Mouse (Mus musculus) lung, postnatal 4 days (tissue): ENCODE measurements around the gene Recql5.

ENCODE experiments used
- DNase-seq, 2 experiments: peaks; one replicate each; pipeline ENCODE4 v3.0.0; 2021

The Recql5 gene

DNA sequence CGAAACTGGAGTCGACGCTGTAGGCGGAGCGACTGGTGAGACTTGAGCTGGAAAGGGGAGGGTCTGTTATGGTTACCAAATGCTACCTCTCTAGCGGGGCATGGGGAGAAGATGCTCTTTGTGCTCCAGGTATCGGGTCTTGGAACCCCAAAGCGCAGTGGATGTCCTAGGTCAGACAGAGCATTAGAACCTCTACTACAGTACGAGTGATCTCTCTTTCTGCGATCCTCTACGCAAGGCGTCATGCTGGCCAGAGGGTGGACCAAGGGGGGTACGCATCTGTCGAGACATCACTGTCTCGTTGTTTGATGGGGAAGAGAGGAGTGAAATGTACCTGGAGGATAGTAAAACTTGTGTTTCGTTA is 452 bp upstream of the Recql5 start:
- no peak for DNase-seq

DNA sequence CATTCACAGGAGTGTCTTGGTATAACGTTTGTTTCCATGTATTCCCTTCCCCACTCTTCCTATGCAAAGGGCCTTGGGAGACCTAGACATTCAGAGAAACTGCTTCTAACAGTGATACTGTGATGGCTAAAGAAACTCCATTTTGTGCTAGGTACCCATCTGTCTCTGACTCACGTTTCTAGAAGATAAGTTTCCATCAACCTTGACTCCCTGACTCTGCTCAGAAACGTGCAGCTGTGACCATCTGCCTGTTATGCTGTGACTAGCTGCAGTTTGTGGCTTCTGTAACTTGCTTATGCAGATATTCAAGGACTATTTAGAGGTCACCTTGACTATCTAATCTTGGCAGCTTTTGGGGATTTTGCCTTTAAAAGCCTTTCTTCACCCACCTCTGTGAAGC is 2.0 kb downstream of the Recql5 start:
- DNase-seq, result no peak

DNA sequence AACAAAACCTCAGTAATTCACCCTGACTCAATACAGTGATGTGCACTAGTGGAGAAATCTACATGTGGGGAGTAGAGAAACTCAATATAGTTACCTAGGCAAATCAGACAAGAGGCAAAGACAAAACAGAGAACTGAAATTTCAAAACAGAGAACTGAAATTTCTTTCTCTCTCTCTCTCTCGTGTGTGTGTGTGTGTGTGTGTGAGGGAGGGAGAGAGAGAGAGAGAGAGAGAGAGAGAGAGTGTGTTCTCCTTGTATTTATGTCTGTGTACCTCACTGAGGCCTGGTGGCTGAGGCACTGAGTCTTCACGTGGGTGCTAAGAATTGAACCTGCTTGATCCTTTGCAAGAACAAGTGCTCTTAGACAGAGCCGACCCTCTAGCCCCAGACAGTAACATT is 3.5 kb downstream of the Recql5 start:
- DNase-seq, result no peak

DNA sequence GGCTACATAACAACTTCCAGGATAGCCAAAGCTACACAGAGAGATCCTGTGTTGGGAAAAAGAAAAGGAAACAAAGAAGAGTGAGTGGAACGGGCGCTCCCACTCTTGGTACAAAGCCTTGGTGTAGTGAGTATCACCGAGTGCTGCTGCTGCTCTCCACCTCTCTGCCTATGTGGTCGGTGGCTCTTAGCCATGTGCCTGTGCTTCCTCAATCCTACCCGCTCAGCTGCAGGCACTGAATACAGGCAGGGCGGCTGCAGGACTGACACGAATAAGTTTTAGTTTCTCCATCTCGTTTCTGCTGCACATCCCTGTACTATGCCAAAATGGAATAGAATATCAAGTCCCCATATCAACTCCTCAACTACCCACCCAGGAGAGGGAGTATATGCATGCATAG is 4.2 kb downstream of the Recql5 start:
- DNase-seq, result no peak

DNA sequence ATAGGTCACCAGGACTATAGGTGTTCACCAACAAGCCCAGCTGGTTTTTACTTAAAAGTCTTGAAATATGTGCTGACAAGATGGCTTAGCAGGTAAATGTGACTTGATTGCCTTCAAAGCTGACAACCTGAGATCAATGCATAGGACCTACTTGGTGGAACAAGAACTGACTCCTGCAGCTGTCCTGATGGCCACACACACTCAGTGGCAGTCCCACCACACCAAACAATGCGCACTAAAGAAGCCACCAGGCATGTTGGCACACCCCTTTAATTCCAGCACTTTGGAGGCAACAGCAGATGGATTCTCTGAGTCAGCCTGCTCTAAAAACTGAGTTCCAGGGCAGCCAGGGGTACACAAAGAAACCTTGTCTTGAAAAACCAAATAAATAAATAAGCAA is 11.3 kb downstream of the Recql5 start:
- DNase-seq, result peak in 1 of 2 experiments; percentile 8

DNA sequence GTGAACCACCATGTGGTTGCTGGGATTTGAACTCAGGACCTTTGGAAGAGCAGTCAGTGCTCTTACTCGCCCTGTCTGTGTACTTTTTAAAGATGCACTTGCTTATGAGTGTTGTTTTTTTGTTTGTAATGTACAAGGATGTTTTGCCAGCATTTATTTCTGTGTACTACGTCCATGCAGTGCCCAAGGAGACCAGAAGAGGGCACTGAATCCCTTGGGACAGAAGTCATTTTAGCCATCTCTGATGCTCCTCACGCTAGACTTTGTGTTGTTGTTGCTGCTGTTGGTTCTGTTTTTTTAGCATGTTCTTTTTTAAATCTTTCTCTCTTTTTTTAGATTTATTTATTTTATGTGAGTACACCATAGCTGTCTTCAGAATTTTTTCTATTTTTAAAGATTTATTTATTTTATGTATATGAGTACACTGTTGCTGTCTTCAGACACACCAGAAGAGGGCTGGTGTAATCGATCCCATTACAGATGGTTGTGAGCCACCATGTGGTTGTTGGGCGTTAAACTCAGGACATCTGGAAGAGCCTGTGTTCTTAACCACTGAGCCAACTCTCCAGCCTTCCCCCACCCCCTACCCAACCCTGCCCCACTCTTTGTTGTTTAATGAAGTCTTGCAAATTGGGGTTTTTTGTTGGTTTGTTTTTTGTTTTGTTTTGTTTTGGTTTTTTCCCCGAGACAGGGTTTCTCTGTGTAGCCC is 13.0 kb downstream of the Recql5 start:
- DNase-seq, result peak in 1 of 2 experiments; percentile 67

DNA sequence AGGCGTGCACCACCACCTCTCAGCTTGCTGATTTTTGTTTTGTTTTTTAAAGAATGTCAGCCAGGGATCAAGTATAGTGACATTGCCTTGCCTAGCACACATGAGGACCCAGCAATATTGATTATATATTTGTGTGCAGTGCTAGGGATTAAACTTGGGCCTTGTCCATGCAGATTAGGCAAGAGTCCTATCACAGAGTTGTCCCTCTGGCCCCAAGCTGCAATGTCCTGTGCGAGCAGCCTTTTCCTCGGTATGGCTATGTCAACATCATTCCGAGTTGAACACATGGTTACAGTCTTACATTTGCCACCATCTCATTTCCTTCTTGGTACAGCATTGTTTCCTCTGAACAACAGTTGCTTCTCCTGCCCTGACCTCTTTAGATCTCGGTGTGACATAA is 14.2 kb downstream of the Recql5 start:
- no peak for DNase-seq

DNA sequence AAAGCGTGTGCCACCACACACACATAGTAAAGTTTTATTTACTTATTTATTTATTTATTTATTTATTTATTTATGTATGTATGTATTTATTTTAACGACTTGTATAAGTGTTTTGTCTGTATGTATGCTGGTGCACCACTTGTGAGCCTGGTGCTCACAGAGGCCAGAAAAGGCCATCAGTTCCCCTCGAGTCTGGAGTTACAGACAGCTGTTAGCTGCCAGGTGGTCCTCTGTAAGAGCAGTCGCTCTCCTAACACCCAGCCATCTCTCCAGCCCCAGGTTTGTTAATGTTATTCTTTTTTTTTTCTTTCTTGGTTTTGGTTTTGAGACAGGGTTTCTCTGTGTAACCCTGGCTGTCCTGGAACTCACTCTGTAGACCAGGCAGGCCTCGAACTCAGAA is 14.6 kb downstream of the Recql5 start:
- DNase-seq, result no peak

DNA sequence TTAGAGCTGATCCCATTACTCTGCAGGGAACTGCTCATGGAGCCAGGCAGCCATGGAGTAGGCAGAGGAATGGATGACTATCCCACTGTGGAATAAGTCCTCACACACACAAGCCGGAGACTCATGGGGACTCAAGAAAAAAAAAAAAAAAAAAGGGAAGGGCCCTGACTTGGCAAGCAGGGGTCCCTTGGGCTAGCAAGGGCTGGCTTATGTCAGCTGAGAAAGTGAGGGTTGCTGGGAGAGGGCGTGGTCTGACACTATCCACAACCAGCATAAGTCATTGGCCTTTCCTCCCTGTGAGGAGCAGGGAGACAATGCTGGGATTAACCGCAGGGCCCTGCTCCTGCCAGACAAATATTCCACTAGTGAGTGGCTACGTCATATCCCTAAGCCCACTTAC is 16.7 kb downstream of the Recql5 start:
- DNase-seq, result peak in 1 of 2 experiments; percentile 8

DNA sequence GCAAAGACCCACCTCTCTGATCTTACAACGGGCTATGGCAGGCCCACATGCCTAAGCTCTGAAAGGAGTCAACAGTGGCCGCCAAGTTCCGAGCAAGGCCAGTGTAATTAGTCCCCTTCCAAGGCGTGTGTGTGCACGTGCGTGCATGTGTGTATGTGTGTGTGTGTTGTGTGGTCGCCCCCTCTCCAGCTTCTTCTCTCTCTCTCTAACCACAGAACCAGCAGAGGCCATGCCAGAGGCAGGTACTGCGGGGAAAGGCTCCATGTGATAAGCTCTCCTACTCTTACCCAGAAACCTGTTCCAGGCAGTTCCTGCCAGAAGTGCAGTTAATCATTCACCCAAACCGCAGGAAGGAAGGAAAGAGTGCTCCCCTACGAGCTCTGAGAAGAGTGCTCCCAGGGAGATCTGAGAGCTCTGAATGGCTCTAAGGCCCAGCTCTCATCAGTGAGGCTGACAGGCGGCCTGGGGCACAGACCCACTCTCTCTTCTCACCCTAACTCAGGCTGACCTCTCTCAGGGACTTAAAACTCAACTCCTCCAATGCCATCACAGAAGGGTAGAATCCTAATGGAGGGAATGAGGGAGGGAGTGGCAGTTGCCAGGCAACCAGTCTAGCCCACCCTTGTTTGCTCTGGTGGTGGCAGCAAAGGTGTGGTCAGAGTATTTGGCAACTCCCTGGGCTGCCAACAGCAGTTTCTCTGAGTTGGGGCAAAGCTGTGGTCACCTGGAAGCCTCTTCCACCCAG is 21.5 kb downstream of the Recql5 start, which contains the start of gene Smim6:
Smim6 (plus strand) TSS at position 386 of the 745 bp plus-strand sequence.
- peak; percentile 45 to 57 for DNase-seq

DNA sequence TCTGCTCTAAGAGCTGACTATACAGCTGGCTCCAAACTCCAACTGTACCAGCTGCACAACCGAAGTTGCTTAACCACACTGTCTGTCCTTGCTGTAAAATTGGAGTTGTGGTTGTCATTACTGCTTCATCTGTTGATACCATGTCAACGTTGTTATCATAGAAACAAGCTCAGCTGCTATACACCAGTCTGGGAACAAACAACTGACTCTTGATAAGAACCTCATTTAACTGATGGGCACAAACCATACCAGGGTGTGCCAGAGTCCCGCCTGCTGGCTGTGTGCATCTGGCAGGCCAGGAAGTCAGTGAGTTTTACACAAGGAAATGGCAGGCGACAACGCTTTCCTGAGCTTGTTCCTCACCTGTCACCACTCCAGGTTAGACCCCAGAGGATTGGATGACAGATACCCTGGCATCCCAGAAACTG is 22.1 kb downstream of the Recql5 start:
- DNase-seq, result peak in 1 of 2 experiments; percentile 55

DNA sequence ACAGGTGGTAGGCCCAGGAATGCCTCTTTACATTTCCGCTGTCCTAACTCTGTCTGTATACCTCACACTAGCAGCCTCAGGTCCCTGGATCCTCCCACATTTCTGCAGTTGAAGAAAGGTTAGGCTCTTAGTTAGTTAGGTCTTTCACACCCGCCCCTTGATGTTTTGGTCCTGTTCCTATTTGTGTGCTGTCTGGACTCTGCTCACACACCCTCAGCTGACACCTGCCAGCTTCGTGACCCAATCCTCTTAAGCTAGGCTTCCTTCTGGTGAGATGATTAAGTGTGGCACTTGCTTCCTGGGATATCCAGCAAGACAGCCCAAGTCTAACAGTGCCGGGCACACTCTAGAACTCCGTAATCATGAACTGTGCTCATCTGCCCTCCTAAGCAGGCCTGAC is 26.8 kb downstream of the Recql5 start:
- no peak for DNase-seq

DNA sequence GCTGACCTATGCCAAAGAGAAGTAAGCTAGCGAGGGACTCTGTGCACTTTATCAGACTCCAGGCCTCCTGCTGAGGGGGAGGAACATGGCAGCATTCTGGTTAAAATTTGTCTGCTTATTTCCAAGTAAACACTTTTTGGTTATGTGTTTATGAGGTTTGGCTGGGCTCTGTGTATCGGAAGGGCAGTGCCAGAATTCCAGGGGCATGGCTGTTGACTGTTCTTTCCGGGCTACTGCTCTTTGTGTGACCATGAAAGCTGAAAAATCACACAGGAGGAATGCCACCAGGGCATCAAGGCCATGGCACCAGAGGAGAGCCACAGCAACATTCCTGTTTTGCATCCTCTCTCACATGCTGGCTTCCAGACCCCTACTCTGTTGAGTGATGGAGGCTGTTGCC is 27.2 kb downstream of the Recql5 start:
- DNase-seq, result no peak

DNA sequence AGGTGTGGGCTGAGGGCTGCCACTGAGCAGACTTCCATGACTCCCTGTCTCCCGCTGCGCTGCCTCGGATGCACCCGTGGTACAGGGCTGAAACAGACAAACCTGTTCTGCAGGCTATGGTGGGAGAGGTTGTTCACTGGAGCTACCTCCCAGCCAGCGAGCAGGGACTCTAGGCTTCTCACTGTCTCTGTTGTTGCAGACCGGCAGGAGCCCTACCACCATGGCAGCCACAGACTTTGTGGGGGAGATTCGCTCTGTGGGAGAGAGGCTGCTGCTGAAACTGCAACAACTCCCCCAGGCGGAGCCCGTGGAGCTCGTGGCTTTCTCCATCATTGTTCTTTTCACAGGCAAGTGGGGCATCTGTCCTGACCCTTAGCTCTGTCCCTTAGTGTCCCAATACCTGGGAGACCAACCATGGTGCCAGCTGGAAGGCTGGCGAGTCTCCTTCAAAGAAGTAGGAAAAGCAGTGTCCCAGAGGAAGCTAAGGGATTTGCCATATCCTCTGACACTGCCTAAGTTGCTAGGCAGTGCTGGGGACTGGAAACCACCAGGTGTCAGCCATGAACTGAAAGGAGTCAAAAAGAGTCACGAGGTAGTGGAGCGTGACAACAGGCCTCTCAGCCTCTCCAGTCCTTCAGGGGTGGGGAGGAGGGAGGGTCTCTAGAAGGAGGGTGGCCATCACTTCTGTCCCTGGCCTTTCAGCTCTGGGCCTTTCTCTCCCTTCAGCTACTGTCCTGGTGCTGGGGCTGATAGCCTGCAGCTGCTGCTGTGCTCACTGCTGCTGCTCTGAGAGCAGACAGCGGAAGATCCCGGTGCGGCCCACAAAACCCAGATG is 28.1 kb downstream of the Recql5 start:
- DNase-seq, result peak in 1 of 2 experiments; percentile 71

DNA sequence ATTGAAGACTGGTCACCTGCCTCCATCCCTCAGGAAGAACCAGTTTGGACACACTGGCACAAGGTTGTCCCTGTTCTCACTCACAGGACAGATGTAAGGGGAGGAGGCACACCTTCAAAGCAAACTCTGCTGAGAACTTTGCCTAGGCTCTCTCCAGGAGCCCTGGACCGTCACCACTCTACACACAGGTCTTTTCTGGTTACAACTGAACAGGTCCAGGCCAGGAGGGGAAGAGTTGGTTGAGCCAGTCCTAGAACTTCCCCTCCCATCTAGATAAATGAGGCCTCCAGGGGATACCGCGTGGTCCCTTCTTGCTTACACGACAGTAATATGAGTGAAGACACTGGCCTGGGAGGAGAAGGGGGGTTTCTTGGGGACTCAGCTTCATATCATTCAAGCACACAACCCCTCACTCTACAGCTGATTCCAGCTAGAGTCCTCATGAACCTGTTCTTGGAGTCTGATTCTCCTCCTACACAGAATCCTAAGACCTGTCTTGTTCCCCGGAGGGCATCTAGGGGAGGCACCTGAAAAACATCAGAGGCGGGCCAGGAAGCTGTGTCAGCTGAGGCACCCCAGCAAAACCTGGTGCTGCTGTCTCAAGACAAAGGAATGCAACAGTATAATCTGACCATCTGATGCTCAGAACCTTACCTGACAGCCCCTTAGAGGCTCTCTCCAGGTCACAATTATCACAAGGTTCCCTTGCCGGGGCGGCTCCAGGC is 28.9 kb downstream of the Recql5 start:
- DNase-seq, result no peak

DNA sequence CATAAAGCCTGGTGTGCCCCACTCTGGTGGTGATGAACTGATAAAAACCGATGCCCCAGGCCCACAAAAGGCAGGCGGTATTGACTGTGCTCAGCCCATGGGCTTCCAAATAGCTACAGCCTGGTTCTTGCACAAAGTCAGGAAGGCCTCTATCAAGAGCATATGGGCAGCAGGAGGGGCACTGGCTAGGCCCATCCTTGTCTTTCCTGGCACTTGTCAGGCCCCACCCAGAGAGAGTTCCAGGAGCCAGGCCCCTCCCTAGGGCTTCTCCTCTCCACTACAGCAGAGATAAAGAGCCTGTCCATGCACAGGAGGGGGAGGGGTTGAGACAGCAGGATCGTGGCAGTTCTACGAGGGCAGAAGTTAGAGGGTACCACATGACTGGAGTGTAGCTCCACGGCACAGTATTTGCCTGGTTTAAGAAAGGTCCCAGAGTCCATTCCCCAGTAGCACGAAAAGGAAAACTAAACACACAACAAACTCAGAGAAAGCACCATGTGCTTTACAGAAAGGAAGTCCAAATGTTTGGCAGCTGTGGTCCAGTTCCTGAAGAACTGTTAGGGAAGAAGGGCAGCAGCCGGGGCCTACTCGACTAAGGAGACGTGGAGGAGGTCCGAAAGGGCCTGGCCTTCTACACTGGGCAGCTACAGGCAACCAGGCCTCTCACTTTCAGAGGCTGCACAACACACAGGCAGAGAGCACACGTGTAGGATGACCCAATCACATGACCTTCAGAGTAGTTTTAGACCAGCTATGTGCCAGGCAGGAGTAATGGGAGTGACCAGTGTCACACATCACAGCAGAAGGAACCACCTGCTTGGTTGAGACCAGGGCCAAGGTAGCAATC is 29.7 kb downstream of the Recql5 start:
- DNase-seq, result peak; percentile 51 to 76

DNA sequence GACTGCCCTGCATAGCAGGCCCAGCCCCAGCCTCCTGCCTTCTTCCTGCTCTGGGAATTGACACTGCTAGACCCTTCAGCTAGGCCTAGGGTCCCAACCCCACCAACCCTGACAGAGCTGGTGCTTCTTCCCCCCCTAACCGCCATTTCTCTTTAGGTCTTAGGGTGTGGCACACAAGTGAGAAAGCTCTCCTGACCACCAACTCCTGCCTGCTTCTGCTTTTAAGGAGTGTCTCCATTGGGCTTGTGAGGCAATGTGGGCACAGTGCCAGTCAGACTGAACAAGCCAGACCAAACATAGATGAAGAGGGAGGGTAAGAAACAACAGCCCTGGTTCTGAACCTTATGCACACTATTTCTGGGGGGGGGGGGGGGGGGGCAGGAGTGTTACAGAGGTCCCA is 30.4 kb downstream of the Recql5 start:
- DNase-seq, result peak; percentile 84

DNA sequence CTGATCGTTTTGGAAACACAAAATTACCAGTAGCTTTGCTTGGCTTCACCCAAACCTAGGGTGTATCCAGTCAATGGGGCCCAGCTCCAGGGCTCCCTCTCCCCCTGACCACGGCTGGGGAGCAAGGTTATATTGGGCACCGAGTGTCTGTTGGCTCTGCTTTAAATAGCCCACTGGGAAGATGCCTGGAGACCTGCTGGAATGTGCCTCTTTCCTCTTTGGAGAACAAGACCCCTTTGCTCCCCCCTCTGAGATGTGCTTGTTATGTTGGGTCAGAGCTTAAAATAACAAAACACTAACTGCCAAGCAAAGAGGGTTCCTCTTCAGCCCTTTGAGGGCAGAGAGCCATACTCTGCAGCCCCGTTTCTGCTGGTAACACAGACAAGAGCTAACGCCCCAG is 31.1 kb downstream of the Recql5 start:
- no peak for DNase-seq

DNA sequence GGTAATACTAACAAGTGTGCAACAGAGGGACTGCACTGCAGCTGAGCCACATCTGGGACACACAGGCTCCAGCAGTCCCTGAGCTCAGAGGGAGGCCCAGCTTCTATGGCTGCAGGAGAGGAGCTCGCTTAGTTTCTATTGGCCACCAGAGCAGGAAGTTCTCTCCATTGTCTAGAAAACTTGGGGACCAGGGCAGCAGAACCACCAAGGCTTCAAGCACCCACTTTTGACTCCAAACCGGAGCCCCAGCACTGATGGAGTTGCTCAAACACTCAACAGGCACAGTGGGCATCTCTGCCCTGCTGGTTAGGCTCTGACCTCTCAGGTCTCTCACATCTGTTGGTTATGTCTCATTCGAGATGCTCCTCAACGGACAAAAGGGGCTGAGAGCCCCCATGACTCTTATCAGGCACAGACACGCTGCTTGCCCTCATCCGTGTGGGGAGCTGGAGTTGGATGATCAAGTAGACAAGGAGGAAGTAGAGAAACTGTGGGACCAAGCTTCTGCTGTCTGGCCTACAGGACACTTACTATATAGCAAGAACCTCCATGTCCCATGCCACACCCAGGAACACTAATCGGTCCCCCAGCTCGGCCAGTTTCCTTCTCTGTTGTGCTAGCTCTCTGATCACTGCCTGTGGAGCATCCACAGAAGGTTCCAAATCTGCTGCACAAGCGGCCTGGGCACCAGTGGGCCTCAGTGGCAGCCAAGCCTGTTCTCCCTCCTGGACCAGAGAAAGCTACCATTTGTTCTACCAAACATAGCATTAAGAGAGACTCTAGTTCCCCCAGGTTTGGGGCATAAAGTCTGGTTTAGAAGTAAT is 31.7 kb downstream of the Recql5 start:
- DNase-seq, result no peak

DNA sequence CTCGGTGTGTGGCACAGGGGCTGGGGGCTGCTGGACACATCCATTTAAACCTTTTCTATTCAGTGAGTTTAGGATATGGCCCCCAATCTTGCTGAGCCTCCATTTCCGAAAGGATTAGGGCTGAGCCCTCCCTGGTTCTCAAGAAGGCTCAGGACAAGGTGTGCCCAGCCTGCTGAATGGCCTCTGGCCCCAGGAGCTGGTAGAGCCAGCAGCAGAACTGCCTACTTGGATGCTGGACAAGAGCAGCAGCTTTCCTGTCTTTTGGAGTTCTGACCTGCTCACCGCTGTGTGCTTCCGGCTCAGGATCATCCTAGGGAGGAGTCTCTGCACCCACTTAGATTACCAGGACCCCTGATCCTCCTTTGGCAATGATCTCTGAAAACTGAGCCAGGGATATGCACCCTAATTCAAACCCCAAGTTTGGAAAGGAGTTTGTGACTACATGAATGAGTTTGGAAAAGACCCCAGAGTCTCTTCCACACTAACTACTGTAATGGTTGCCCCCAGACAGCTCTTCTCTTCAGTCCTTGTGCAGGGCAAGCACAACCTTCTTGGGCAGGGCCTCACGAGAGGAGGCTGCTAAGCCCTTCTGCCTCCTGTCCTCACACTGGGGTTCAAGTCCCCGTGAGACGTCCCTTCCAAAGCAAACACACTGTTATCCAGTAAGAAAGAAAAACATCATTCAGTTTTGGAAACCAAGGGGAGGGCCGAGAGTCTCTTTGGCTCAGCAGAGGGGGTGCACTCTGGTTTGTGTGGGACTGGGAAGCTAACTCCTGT is 32.5 kb downstream of the Recql5 start:
- no peak for DNase-seq
